Mouse (Mus musculus): Measurements from ENCODE around the gene Rnf145. TPM values are rescaled to one million over a fixed set of nuclear protein-coding genes. Genes with fewer than 3 reads are reported as not detected.

Gene Rnf145
- polyA plus RNA-seq, 1 experiment from 2014 or later, result 64.5 TPM

DNA sequence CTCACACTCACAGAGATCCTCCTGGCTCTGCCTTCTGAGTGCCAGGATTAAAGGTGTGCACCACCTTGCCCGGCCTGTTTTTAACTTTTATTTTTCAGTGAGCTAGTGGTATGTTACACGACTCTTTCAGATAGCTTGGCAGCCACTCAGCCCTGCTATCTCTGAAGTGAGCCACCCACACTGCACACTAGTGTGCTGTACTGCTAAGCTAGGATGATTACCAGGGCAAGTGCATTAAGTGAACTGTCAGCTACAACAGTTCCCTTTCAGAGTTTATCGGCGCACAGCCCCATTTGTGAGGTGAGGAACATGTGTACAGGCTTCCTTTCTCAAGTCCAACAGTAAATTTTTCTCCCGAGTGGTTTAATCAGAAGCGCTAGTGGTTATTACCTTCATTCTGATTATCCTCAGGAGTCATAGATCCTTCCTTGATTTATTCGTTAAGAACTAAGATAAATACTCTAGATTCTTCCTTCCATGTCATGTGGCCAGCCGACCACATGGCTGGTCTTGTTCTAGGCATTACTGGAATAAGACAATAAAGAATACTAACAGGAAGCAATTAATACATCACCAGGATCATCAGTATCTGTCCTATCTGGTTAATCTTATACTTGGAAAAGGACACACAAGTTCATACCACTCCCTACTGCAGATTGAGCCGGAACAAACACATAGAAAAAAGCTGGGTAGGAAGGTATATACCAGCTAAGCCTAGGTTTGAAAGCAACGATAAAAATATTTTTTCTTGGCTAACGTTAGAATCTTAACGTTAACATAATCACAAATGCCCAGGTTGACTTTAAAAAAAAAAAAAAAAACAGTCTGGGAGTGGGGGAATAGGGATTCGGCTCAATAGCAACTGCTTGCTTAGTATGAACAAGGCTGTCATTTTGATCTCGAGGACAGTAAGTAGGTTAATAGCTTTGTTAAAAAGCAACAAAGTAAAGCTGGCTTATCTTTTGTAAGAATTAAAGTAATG, 6.4 kb upstream of the Rnf145 start:
- Histone ChIP-seq H3K4me3 (replicated peaks) (no peak overlapping the region), H3K36me3 (no peaks in the 10 kb centered on the region), H3K27ac (0 out of 2 replicates have a peak overlapping the region, but pooled peaks have one; percentile 8), H3K9ac (no peak overlapping the region), H3K27me3 (replicated peaks) (no peaks in the 10 kb centered on the region), H3K4me2 (no peak overlapping the region), H3K4me1 (no peaks in the 10 kb centered on the region), H3K9me3 (no peaks in the 10 kb centered on the region)
- ATAC-seq (ENCODE audit: insufficient read depth, low FRiP score, low read depth), result peak; percentile 76
- 59% methylated on average over 14 of the region's 14 CpGs for WGBS

- H3K27ac ChIP-seq, result no peak overlapping the region
- no peaks in the 10 kb centered on the region for H3K36me3 ChIP-seq
- no peak overlapping the region for H3K9ac ChIP-seq
- ATAC-seq (ENCODE audit: insufficient read depth, low FRiP score, low read depth), result peak; percentile 72; the same call in 1 of the 2 replicates
- no peak overlapping the region for H3K4me3 ChIP-seq (replicated peaks)
- 63% methylated on average over 2 of the region's 2 CpGs for WGBS
- H3K27me3 ChIP-seq (replicated peaks), result no peaks in the 10 kb centered on the region
- no peaks in the 10 kb centered on the region for H3K9me3 ChIP-seq
- H3K4me2 ChIP-seq, result no peak overlapping the region
- H3K4me1 ChIP-seq, result no peaks in the 10 kb centered on the region
Measured at GRCm38 (mm10) chr11:44513026-44513422, 5.7 kb upstream of the Rnf145 start.

GRCm38 (mm10) chr11:44514666-44515065, 4.1 kb upstream of the Rnf145 start:
- Histone ChIP-seq H3K27ac (no peak overlapping the region), H3K27me3 (replicated peaks) (no peaks in the 10 kb centered on the region), H3K4me3 (replicated peaks) (no peak overlapping the region), H3K36me3 (no peaks in the 10 kb centered on the region), H3K9ac (no peak overlapping the region), H3K4me2 (no peak overlapping the region), H3K9me3 (no peaks in the 10 kb centered on the region), H3K4me1 (0 out of 2 replicates have a peak, but pooled peaks cover 3% of the 10 kb centered on the region)
- WGBS, result 58% methylated on average over 2 of the region's 2 CpGs
- no peak for ATAC-seq (ENCODE audit: insufficient read depth, low FRiP score, low read depth)

- H3K36me3 ChIP-seq, result no peaks in the 10 kb centered on the region
- no peaks in the 10 kb centered on the region for H3K27me3 ChIP-seq (replicated peaks)
- no peak overlapping the region for H3K4me2 ChIP-seq
- 15% methylated on average over 1 of the region's 1 CpGs for WGBS
- no peak overlapping the region for H3K4me3 ChIP-seq (replicated peaks)
- no peaks in the 10 kb centered on the region for H3K9me3 ChIP-seq
- ATAC-seq (ENCODE audit: insufficient read depth, low FRiP score, low read depth), result no peak
- peak overlapping the region; percentile 3; the same call in 1 of the 2 replicates for H3K27ac ChIP-seq
- H3K9ac ChIP-seq, result no peak overlapping the region
- 0 out of 2 replicates have a peak, but pooled peaks cover 3% of the 10 kb centered on the region for H3K4me1 ChIP-seq
Measured at GRCm38 (mm10) chr11:44516362-44516761, 2.4 kb upstream of the Rnf145 start.

GRCm38 (mm10) chr11:44517561-44518280, 1.0 kb upstream of the Rnf145 start:
- Histone ChIP-seq H3K4me1 (0 out of 2 replicates have a peak, but pooled peaks cover 7% of the 10 kb centered on the region), H3K27ac (peak overlapping the region; percentile 92), H3K4me2 (peak overlapping the region; percentile 92), H3K36me3 (no peaks in the 10 kb centered on the region), H3K4me3 (replicated peaks) (peak overlapping the region; percentile 100), H3K9me3 (no peaks in the 10 kb centered on the region), H3K9ac (no peak overlapping the region), H3K27me3 (replicated peaks) (no peaks in the 10 kb centered on the region)
- 38% methylated on average over 6 of the region's 6 CpGs for WGBS
- no peak for ATAC-seq (ENCODE audit: insufficient read depth, low FRiP score, low read depth)

- ATAC-seq (ENCODE audit: insufficient read depth, low FRiP score, low read depth), result peak; percentile 32
- H3K36me3 ChIP-seq, result no peaks in the 10 kb centered on the region
- peak overlapping the region; percentile 85 for H3K9ac ChIP-seq
- WGBS, result under 1% methylated on average over 42 of the region's 61 CpGs
- peak overlapping the region; percentile 100 for H3K4me3 ChIP-seq (replicated peaks)
- H3K9me3 ChIP-seq, result no peaks in the 10 kb centered on the region
- H3K4me2 ChIP-seq, result peak overlapping the region; percentile 92
- H3K4me1 ChIP-seq, result peaks cover 10% of the 10 kb centered on the region; the same call in 1 of the 2 replicates
- no peaks in the 10 kb centered on the region for H3K27me3 ChIP-seq (replicated peaks)
- H3K27ac ChIP-seq, result peak overlapping the region; percentile 92
Measured at GRCm38 (mm10) chr11:44519096-44519949, 559 bp downstream of the Rnf145 start.

DNA sequence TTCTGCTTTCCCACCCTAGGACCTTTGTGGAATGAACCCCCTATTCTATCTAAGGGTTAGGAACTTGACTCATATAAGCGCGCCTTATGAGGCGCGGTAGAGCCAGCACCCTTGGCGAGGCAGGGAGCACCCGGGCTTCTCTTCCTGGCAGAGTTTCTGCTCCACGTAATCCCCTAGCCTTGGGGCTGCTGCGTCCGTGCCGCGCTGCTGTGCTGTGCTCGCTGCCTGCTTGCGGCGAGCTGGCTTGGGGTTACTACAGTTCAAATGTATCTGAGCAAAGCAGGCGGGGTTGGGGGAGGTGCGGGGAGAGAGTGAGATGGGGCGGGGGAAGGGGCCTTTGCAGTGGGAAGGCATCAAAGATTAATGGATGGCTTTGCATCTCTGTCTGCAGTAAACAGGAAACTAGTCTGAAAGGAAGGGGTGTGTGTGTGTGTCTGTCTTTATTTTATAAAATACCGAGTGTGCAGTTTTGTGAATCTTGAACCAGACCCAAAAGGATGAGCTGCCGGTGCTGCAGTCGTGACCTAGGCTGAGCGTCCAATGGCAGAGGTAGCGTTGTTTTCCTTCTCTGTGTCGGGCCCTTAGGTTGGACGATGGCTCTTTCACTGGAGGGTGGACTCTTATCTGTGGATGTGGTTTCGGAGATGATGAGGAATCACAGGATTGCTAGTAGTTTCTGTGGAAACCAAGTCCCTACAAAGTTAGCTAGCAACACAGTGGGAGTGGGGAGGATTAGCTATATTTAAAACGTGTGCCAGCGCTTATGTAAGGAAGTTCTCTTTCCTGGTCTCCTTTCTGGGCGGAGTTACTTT, 1.4 kb downstream of the Rnf145 start:
- WGBS, result 1% methylated on average over 28 of the region's 28 CpGs
- Histone ChIP-seq H3K4me3 (replicated peaks) (peak overlapping the region; percentile 100), H3K4me2 (peak overlapping the region; percentile 92), H3K9ac (peak overlapping the region; percentile 85), H3K36me3 (peaks cover 4% of the 10 kb centered on the region; the same call in 1 of the 2 replicates), H3K27ac (peak overlapping the region; percentile 92), H3K27me3 (replicated peaks) (no peaks in the 10 kb centered on the region), H3K4me1 (peaks cover 10% of the 10 kb centered on the region; the same call in 1 of the 2 replicates), H3K9me3 (no peaks in the 10 kb centered on the region)
- peak; percentile 79 for ATAC-seq (ENCODE audit: insufficient read depth, low FRiP score, low read depth)

GRCm38 (mm10) chr11:44522594-44522993, 3.8 kb downstream of the Rnf145 start:
- Histone ChIP-seq H3K27me3 (replicated peaks) (no peaks in the 10 kb centered on the region), H3K9me3 (no peaks in the 10 kb centered on the region), H3K27ac (no peak overlapping the region), H3K4me2 (no peak overlapping the region), H3K4me3 (replicated peaks) (no peak overlapping the region), H3K9ac (no peak overlapping the region), H3K4me1 (peaks cover 10% of the 10 kb centered on the region; the same call in 1 of the 2 replicates), H3K36me3 (peaks cover 10% of the 10 kb centered on the region; the same call in 1 of the 2 replicates)
- no peak for ATAC-seq (ENCODE audit: insufficient read depth, low FRiP score, low read depth)
- WGBS, result 73% methylated on average over 5 of the region's 5 CpGs

GRCm38 (mm10) chr11:44525765-44526164, 7.0 kb downstream of the Rnf145 start:
- H3K9ac ChIP-seq, result no peak overlapping the region
- H3K27me3 ChIP-seq (replicated peaks), result no peaks in the 10 kb centered on the region
- peaks cover 7% of the 10 kb centered on the region; the same call in 1 of the 2 replicates for H3K4me1 ChIP-seq
- H3K36me3 ChIP-seq, result peaks cover 15% of the 10 kb centered on the region
- H3K4me3 ChIP-seq (replicated peaks), result no peak overlapping the region
- H3K4me2 ChIP-seq, result no peak overlapping the region
- ATAC-seq (ENCODE audit: insufficient read depth, low FRiP score, low read depth), result no peak
- H3K27ac ChIP-seq, result no peak overlapping the region
- 79% methylated on average over 4 of the region's 4 CpGs for WGBS
- no peaks in the 10 kb centered on the region for H3K9me3 ChIP-seq

- ATAC-seq (ENCODE audit: insufficient read depth, low FRiP score, low read depth), result no peak
- Histone ChIP-seq H3K4me2 (no peak overlapping the region), H3K27ac (no peak overlapping the region), H3K9ac (no peak overlapping the region), H3K9me3 (no peaks in the 10 kb centered on the region), H3K4me1 (peaks cover 3% of the 10 kb centered on the region; the same call in 1 of the 2 replicates), H3K27me3 (replicated peaks) (no peaks in the 10 kb centered on the region), H3K36me3 (peaks cover 15% of the 10 kb centered on the region), H3K4me3 (replicated peaks) (no peak overlapping the region)
- 89% methylated on average over 11 of the region's 11 CpGs for WGBS
Measured at GRCm38 (mm10) chr11:44526654-44527263, 8.0 kb downstream of the Rnf145 start.
